Mouse (Mus musculus) thymus, postnatal 14 days (tissue): ENCODE data around the gene Krt5.
"Not testable (repeated sequence)": the region's sequence is repeated elsewhere in the genome, so short reads cannot be mapped to it uniquely, and the experiment has no call there.

Source experiments
- DNase-seq: peaks from one replicate; pipeline ENCODE4 v3.0.0; 2021

Krt5 gene

DNA sequence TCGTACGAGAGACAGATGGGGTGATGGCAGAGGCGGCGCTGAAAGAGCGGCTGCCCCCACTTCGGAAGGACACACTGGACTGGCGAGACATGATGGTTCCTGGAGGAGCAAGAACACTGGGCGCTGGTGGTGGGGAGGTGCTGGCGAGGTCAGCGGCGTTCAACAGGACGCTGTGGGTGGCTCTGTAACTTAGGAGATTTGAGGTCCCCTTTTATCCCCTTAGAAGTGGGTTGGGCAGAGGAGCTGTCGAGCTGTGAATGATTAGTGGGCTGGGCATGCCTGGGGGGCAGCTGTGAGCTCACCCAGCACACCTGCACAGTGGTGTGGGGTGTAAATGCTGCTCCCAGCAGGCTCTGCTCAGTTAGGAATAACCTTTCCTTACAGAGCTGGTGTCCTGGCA, at the start of gene Krt5:
TSS of gene Krt5 (minus strand) at position 179 of the 400 bp plus-strand sequence.
- DNase-seq: no peak

DNA sequence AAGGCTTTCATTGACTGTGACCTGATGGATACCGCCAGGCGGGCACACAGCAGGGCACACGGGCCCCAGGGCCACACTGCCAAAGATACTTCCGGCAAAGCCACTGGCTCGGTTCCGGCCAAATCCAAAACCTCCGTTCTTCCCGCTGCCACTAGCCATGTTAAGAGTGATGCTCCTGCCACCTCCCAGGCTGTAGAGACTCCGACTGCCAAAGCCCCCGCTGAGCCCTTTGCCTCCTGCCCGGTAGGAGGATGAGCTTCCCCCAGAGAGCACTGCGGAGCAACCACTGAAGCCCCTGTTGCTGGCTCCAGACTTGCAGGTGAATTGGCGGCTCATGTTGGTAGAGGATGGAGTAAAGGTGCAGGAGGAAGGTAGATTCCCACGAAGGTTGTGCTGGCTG, 30.0 kb upstream of the Krt5 start, which contains the start of gene Krt71:
TSS of gene Krt71 (minus strand) at position 399 of the 400 bp plus-strand sequence.
- DNase-seq: no peak

DNA sequence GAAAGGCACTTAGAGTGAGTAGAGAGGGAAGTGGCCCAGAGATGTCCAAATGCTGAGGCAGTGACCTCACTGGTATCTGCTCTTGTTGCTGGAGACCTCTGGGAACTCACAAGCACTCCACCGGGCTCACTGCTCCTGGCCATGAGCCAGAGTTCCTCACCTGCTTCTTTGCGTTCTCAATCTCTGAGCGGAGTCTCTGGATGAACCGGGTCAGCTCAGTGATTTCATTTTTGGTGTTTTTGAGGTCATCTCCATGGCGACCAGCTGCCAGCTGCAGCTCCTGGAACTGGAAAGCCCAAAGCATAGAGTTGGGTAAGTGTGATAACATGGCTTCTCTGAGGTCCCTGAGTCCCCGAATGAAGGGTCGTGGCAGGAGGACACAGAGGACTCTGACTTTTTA, 25.1 kb upstream of the Krt5 start:
- DNase-seq: no peak

DNA sequence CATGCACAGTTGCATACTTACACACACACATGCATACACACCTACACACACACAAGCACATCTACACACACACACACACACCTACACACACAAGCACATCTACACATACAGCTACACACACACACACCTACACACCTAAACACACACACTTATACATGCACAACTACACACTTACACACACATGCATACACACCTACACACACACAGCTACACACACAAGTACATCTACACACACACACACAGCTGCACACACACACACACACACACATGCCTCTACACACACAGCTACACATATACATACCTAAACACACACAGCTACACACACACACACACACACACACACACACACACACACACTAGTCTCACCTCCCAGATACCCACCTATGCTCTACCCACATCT, 18.0 kb upstream of the Krt5 start:
- DNase-seq: no peak

DNA sequence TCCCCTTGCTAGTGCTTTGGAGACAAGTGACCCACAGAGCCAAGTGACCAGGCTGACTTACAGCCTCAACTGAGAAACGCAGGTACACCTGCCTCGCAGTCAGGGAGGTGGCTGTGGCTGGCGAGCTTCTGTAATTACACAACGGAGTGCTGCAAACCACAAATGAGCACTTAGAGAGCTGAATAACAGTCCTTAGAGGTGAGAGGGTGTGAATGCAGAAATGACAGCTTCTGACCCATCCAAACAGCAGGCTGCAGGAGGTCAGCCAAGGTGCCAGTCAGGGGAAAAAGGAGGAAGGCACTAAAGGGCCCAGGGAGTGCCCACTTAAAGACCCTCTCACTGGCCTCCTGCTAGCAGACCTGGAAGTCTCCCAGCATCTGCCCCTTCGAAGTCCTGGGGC, 12.0 kb upstream of the Krt5 start:
- no peak for DNase-seq

DNA sequence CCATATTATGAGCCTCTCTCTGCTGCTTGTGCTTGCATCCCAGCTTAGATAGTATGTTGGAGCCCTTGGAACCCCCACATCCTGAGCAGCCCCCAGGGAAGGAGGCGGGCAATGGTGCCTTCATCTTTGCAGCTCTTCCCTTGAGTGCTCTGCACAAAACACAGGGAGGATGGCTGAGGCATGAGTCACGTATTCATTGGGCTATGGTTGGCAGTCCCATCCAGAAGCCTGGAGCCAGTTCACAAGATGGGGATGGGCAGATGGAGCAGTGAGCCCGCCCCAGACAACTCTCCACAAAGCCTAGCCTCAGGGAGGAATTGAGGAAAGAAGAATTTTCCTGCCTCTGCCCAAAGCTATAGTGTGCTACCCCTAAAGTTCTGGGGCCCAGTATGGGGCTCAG, 3.1 kb upstream of the Krt5 start:
- no peak for DNase-seq

DNA sequence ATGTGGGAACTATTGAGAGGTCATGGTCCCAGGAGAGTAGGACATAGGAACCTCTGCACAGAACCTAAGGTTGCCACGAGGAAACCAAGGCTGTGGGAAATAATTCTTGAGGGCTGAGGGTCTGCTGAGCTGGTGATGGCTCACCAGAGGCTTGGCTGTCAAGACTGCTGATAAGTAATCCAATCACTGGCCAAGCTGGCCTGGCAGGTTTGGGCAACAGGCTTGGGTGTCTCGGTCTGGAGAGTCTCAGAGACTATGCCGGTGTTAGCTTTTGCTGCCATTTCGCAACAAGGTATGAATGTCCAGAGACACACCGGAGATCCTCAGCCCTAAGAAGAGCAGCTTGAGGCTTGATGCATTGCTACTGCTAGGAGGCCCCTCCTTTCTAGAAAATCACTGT, 1.7 kb upstream of the Krt5 start:
- DNase-seq: no peak

DNA sequence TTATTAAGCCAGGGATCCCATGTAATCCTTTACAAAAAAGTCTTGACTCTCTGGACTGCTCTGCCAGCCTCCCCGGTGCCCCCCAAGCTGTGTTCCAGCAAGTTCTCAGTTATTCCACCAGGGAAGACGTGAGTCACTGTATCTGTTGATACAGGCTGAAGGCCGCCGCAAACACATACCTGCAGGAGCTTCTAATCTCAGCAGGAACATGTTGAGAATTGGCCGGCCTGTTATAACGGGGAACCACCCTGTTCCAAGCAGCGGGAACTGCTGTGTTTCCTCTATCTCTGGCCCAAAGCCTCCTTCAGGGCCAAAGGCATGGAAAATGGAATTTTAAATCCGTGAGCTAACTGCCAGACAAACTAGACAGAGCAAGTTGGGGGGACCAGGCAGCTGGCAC, 1.0 kb upstream of the Krt5 start:
- no peak for DNase-seq

DNA sequence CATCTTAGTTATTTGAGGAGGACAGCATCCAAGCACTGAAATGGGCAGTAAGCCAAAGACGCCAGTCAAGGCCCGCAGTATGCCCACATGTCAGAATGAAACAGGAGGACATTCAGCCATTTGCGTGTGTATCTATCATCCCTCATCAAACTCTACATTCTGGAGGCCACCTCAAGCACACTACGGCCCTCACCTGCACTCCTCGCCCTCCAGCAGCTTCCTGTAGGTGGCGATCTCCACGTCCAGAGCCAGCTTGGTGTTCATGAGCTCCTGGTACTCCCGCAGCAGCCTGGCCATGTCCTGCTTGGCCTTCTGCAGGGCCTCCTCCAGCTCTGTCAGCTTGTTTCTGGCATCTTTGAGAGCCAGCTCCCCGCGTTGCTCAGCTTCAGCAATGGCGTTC, 4.0 kb downstream of the Krt5 start:
- no peak for DNase-seq

DNA sequence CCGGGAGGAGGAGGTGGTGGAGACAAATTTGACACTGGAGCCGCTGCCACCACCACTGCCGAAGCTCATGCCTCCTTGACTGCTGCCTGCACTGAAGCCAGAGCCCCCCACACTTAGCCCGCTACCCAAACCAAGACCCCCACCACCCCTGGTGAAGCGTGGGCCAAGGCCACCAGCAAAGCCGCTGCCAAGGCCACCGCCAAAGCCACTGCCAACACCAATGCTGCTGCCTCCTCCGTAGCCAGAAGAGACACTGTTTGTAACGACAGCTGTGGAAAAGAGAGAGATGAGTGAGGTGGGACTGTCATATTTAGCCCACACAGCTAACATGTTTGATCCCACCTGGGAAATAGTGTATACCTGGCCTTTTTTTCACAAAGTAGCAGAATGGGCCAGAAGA, 5.2 kb downstream of the Krt5 start:
- no peak for DNase-seq

- DNase-seq: no peak
Observed at GRCm38 (mm10) chr15:101704066-101704465, 8.6 kb downstream of the Krt5 start.

GRCm38 (mm10) chr15:101702380-101702779, 10.3 kb downstream of the Krt5 start:
- no peak for DNase-seq

DNA sequence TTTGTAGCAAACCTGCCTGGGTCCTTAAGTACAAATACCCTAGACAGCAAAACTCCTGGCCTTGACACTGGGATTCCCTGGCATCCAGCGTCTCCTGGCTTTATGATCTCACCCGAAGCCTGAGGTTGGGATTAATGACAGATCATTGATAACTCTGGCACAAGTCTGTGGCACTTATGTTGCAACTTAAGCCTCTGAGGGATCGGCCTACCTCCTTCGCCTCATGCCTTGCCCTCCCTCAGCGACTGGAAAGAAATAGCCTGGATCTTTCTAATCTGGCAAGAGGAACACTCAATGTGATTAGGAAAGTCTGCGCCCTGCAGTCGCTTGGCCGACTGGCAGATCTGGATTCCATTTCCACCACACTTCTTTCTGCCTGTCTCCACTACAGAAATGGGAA, 12.8 kb downstream of the Krt5 start:
- DNase-seq: no peak

GRCm38 (mm10) chr15:101699192-101699591, 13.5 kb downstream of the Krt5 start:
- no peak for DNase-seq

- no peak for DNase-seq
Observed at GRCm38 (mm10) chr15:101697326-101698188, 15.1 kb downstream of the Krt5 start.

DNA sequence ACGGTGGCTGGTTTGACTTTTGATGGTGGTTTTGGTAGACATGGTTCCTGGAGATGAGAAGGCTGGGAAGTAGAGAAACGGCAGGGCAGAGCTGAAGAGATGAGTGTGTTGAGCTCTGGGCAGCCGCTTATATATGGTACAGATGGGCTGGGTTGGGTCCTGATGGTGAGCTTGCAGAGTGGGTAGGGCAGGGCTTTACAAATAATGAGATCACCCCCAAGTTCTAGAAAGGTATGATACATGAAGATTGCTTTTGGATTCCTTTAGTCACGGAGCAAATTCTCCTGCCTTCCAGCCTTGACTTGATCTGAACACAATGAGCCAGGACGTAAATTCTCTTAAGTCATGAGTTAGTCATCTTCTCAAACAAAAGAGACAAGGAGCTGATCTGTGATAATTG, 18.5 kb downstream of the Krt5 start, which contains the start of gene Krt6a:
TSS of gene Krt6a (minus strand) at position 101 of the 400 bp plus-strand sequence.
- DNase-seq: no peak

DNA sequence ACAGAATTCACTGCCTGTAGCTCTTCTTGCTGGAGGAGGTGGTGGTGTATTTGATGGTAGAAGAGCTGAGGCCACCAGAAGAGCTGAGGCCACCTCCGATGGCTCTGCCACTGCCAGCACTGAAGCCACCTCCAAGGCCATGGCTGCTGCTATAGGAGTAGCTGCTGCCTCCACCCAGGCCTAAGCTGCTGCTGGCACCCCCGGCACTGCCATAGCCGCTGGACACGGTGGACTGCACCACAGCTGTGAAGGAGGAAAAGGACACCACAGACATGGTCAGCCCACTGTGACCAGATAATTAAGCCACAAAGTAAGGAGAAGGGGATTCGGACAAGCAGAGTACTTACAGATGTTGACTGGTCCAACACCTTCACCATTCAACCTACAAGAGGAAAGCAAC, 22.2 kb downstream of the Krt5 start:
- DNase-seq: not testable (repeated sequence)

DNA sequence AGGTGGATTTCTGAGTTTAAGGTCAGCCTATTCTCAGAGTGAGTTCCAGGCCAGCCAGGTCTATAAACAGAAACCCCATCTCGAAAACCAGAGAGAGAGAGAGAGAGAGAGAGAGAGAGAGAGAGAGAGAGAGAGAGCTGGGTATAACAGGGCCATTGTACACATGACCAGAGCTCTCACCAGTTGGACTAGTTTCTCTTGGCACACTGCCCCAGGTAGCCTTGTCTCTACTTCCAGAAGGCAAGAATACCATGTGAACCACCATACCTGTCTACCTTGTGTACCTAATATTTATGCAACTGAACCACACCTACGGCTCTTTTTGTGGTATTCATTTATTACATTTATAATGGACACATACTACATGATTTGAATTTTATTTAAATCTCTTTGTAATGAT, 24.5 kb downstream of the Krt5 start:
- DNase-seq: no peak

GRCm38 (mm10) chr15:101680187-101680586, 32.5 kb downstream of the Krt5 start, which contains the start of gene Krt6b:
Gene Krt6b (minus strand): TSS chr15:101680287.
- DNase-seq: no peak

GRCm38 (mm10) chr15:101675978-101676377, 36.7 kb downstream of the Krt5 start:
- no peak for DNase-seq
